Mouse (Mus musculus) gastrocnemius, postnatal 4 days (tissue): ENCODE measurements around the gene Tedc1. TPM values are rescaled to one million over a fixed set of nuclear protein-coding genes. Genes with fewer than 3 reads are reported as not detected.
"Not testable (repeated sequence)": the region's sequence is repeated elsewhere in the genome, so short reads cannot be mapped to it uniquely, and the experiment has no call there.

Source experiments
- DNase-seq, 2 experiments: peaks; one replicate each; pipeline ENCODE4 v3.0.0; 2021 to 2022; ENCODE audit warnings: low spot score in 2 of 2, mixed read lengths in 2 of 2
- total RNA-seq, 2 experiments: library from RNA; stranded (reverse); gene quantifications; 2 replicates each; pipeline ENCODE4 v1.2.3; 2021

Gene Tedc1
- total RNA-seq, 2 experiments from 2014 or later: 6.4 TPM

DNA sequence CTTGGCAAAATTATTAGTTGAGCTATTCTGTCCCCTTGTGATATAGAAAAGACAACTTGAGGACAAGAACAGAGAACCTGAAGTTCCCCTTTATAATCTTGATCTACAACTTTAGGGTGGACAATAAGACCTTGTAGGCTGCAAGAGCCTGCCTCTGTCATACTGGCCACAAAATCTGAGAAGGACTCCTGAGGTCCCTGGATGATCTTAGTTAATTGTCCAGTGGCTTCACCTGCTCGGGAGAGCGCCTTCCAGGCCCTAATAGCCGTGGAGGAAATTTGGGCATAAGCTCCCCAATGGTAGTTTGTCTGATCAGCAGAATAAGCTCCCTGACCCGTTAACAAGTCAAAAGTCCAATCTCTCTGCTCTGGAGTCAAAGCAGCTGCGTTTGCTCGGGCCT lies 42.9 kb downstream of the Tedc1 start:
- DNase-seq: not testable (repeated sequence)

DNA sequence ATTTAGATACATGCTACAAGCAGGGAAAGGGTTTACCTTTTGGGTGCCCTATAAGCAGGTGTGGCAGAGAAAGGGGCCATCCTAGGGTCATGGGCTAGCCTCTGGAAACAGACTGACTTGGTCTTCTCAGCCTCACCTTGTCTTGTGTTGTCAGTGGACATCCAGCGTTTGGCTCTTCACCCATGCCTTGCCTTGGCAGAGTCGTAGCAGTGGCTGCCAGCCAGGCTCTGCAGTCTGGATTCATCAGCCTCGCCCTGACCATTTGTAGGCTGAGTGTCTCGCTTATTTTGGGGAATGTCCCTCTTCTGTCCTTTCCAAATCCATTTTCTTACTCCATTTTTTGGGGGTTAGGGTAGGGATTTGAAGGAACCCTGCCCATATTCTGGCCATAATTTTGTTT lies 45.1 kb downstream of the Tedc1 start:
- no peak for DNase-seq

DNA sequence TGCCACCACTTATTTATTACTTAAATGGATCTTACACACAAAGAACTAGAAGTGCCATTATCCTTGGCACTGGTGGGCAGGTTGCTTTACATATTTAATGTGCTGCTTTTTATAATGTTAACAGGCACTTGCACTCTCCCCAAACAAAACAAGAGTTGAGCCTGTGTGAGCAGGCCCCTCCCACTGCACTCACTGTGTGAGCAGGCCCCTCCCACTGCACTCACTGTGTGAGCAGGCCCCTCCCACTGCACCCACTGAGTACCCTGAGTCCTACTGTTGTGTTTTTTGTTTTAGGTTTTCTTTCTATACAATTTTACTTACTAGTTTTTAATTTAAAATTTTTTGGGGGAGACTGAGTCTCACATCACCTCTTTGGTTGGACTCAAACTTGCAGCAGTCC lies 45.8 kb downstream of the Tedc1 start:
- no peak for DNase-seq

DNA sequence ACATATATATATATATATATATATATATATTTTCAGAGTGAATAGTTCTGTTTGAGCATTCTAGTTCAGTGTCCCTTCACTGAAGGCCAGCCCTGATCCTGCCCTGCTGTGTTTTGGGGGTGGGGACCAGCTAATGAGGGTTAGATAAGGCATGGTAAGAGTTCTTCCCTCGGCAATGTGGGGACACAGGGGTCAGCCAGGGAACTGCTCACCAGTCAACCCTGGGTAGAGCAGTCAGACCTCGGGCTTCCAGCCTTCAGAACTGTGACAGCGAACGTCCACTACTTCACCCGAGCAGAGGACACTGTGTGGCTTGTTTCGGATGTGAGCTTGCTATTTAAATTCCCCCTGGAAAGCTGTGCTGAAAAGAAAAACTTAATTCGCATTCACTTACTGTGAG lies 47.3 kb downstream of the Tedc1 start:
- DNase-seq: no peak

DNA sequence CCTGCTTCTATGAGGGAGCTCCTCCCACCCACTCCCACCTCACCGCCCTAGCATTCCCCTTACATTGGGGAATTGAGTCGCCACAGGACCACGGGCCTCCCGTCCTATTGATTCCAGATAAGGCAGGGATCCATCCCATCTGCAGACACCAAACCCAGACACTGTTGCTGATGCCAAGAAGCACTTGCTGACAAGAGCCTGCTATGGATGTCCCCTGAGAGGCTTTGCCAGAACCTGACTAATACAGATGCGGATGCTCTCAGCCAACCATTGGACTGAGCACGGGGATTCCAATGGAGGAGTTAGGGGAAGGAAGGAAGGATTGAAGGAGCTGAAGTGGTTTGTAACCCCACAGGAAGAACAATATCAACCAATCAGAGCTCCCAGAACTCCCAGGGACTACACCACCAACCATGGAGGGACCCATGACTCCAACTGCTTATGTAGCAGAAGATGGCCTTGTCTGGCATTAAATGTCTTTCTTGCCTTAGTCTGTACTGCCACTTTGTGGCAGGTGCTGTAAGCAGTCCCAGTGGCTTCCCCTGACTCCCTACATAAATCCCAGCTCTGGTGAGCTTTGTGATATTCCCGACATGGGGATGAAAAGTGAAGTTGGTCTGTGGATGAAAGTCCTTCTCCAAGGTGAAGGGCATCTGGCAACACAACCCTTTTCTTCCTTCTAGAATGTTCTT lies 49.2 kb downstream of the Tedc1 start:
- DNase-seq: no peak

DNA sequence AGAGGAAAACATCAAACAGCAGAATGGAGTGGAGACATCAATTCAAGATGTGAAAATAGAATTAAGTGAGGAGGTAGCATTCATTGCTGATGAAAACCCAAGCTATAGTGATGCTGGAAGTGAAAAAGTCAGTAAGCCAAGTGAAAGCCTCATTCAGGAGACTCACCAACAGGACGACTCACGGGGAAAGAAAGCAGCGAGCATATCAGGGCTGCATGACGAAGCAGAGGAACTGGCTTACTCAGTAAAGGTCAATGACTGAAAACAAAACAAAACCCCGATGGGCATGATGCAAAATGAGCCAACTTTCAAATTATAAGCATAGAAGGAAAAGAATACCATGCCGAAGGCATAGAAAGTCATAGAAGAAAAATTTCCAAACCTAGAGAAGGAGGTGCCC lies 51.5 kb downstream of the Tedc1 start:
- DNase-seq: no peak

DNA sequence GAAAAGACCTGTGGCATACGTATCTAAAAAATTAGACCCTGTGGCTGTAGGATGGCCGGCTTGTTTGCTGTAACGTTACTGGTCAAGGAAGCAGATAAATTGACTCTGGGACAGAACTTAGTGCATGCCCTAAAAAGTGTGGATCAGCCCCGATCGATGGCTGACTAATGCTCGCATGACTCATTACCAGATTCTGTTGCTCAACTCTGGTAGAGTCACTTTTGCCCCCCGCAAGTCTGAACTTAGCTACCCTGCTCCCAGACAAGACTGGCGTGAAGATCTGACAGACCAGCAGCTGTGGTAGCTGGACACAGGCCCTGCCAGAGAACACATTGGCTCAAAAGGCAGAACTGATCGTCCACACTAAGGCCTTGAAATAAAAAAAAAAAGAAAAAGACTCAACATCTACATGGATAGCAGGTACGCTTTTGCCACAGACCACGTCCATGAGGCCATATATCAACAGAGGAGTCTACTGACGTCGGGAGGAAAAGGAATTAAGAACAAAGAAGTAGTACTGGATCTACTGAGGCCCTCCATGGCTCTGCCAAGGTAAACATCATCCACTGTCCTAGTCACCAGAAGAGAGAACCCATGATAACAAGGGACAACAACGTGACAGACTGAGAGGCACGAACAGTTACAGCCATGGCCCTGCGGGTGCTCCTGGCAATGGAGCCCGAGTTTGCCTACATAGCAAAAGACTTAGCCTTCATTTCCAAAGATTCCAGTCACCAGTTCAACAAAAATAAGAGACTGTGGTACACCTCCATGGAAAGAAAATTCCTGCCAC lies 54.6 kb downstream of the Tedc1 start:
- DNase-seq: no peak

DNA sequence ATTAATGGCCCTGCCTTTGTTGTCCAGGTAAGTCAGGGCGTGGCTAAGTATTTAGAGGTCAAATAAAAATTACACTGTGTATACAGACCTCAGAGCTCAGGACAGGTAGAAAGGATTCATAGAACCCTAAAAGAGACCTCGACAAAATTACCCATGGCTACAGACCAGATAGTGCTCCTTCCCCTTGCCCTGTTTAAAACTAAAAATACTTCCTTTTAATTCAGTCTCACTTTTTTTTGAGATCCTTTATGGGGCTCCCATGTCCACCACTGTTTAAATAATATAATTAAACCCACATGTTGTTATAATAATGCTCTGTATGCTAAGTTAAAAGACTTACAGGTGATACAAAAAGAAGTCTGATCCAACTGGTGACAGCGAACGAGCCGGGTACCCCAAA lies 55.6 kb downstream of the Tedc1 start:
- no peak for DNase-seq

DNA sequence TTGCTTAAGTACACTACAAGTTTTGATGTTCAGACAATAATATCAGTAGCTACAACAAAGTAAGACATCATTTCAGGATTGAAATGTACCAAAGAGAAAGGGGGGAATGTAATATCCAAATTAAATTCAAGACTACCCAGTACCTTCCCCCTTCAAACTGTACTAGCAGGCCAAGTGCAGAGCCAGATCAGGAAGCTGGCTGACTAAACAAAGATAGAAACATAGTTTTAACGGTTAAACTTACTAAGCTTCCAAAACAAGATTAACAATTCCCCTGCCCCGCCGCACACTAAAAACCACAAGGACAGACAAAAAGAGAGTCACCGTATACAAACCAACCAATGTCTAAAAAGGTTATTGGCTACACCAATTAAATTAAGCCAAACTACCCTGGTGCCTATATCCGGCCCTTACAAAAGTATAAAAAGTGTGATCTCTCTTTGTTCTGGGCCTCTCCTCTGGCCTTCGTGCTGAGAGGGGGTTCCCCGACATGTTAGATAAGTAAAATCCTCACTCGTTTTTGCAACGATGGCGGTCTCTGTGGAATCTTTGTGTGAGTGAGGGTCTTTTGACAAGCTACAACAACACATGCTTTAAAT lies 56.2 kb downstream of the Tedc1 start:
- DNase-seq: no peak

DNA sequence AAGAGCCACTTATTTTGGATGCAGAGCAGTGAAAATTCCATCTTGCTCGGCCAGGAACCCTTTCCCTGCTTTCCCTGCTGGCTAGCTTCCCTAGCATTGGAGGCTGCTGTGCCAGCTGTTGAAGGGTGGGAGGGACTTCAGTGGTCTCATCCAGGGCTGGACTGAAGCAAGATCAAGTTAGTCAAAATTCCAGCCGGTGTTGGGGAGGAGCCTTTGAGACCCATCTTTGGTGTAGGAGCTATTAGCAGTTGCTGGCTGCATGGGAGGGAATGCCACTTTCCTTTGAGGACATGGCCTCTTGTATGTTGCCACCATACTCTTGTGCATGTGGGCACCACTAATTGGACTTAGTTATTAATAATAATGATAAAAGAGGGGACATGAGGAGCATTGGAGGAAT lies 57.0 kb downstream of the Tedc1 start:
- DNase-seq: no peak

DNA sequence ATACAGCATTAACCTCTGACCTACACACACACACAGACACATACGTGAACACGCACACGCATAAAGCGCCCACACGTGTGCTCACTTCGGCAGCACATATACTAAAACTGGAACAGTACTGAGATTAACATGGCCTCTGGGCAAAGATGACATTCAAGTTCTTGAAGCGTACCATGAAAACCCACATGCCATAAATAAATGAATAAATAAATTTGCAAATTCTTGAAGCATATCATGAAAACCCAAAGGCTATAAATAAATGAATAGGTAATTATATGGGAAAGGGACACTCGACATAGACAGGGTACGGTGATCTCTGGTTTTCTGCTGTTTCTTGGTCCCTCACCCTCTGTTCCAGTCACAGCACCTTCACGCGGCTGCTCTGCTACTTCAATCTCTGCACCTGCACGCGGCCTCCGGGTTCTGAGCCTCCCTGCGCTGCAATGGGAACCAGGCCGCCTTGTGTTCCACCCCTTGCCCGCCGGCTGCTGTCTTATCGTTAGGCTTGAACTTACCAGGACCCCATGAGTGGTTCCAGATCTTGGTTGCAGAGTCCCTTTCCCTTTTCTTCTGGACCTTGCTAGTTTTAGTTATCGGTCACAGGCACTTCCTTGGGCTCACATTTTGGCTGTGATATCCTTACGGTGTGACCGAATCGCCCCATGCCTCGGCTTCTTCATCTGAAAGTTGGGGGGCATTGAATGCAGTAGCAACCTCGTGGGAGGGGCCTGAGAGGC lies 58.0 kb downstream of the Tedc1 start:
- DNase-seq: no peak

DNA sequence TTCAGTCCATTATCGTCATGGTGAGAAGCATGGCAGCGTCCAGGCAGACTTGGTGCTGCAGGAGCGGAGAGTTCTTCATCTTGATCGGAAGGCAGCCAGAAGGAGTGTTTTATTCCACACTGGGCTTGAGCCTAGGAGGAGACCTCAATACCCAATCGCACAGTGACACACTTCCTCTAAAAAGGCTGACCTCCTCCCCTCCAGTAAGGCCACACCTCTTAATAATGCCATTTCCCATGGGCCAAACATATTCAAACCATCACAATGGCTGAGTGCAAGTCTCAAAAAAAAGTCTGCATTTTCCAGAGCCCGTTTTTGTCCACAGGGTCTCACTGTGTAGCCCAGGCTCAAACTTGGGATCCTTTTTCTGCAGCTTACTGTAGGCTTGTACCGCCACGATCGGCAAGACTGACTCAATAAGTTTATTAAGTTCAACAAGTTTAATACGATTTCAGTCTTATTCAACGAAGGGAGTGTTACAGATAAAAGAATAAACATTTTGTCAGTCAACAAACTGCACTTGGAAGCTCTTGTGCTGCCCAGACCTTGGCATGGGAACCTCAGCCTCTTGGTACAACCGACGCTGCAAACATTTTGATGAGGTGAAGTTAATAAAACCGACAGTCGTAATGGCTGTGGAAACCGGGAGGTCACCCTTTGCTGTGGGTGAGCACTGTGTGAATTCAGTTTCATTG lies 58.9 kb downstream of the Tedc1 start:
- DNase-seq: no peak

Other genes starting within 250 kb of the Tedc1 start
- gene Jag2, start 226.6 kb upstream of the Tedc1 start, total RNA-seq: 10 to 100 TPM; 60.4 to 60.8 TPM
- gene Nudt14, start 214.3 kb upstream of the Tedc1 start, total RNA-seq: 10 to 100 TPM; 23.7 to 27.2 TPM
- gene Btbd6, start 179.9 kb upstream of the Tedc1 start, total RNA-seq: 10 to 100 TPM; 18.4 to 19.4 TPM
- 10 to 100 TPM; 44.2 to 52.2 TPM for gene Brf1, start 155.7 kb upstream of the Tedc1 start, total RNA-seq
- 10 to 100 TPM; 81.4 to 82.4 TPM for gene Pacs2, start 141.9 kb upstream of the Tedc1 start, total RNA-seq
- gene Tex22, start 81.9 kb upstream of the Tedc1 start, total RNA-seq: 1 to 10 TPM in 1 of 2 experiments, under 1 TPM in 1; 0.65 to 1.0 TPM
- 10 to 100 TPM; 68.8 to 71.8 TPM for gene Mta1, start 58.1 kb upstream of the Tedc1 start, total RNA-seq
- 100 to 1,000 TPM; 141 to 153 TPM for gene Crip2, start 16.2 kb upstream of the Tedc1 start, total RNA-seq
- gene Crip1, start 10.1 kb upstream of the Tedc1 start, total RNA-seq: 100 to 1,000 TPM; 331 to 336 TPM
- gene Tmem121, start 29.5 kb downstream of the Tedc1 start, total RNA-seq: 1 to 10 TPM; 2.5 to 3.4 TPM